Mouse (Mus musculus) ES-Bruce4 (cell line): ENCODE results near the gene A930033H14Rik.

ENCODE experiments used
- CTCF ChIP-seq: IDR thresholded peaks from one replicate; pipeline ENCODE4 v1.8.1; 2011; ENCODE audit warnings: low read depth, low read length
- POLR2A ChIP-seq: IDR thresholded peaks from one replicate; pipeline ENCODE4 v1.8.1; 2011; ENCODE audit warnings: low read length; ENCODE audit not compliant: insufficient read depth

- TF ChIP-seq CTCF (no peak), POLR2A (no peak)
These were observed 41.5 kb upstream of the A930033H14Rik start for GRCm38 (mm10) chr10:69254390-69254847.
